In the genomic region with DNA sequence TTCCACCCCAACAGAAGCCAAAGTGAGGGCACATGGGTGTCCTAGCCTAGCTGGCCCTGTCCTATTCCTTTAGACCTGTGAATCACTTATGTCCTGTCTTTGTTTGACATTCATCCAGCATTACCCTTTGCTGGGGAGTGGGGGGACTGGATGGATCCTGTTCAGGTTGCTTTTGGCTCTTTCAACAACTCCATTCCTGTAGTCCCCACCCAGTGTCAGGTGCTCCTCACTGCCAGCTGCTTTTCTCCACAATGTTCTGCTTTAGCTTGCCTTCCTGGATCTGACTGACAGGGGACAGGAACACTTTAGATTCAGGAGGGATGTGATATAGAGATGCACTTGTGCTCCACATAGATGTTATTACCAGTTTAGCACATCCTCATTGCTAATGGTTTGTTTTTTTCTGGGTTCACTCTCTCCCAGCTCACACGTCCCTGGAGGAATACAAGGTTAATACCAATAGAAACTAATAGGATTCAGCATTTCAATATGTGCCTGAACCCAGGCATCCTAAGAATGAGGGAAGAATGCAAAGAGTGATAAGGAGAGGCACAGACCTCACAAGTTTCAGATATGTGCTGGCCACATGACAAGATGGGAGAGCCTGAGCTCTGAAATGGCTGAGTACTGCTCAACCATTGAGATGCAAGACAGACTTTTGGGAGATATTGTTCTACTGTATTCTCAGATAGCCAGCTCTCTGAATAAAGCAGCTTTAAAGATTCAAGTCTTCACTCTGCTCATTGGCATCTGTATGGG, we compare ENCODE assay signal across 22 mouse cellular contexts. TPM values are rescaled to one million over a fixed set of nuclear protein-coding genes. Genes with fewer than 3 reads are reported as not detected.
DNase-seq lines count a peak whose midpoint lies in the region; ATAC-seq and TF ChIP-seq lines count a peak whose summit lies in the region.
"Had no signal": no experiment of that assay in that cellular context is flagged by ENCODE, and none has a peak within 500 bp of the region (broad histone marks: within the 10 kb centered on the region; RNA-seq: fewer than 3 reads in every experiment).

No protein-coding gene starts in this region.

- no peaks in the 10 kb centered on the region for H3K4me1 ChIP-seq in heart, embryonic 11.5 days (ENCODE audit: control insufficient read depth, insufficient read depth, low read length)
- no peaks in the 10 kb centered on the region for H3K4me1 ChIP-seq in liver, adult 2 months (ENCODE audit: control insufficient read depth, insufficient read depth, low read length)
- H3K4me1 ChIP-seq in liver, embryonic 11.5 days (replicated peaks; ENCODE audit: control insufficient read depth, insufficient read depth, low read length) = no peaks in the 10 kb centered on the region
- peaks cover 25% of the 10 kb centered on the region for H3K4me1 ChIP-seq in heart, embryonic 15.5 days (replicated peaks)
- H3K4me1 ChIP-seq: embryonic facial prominence, embryonic 13.5 days; forebrain, embryonic 12.5 days; hindbrain, embryonic 10.5 days; intestine, embryonic 15.5 days had no signal

- 0 out of 2 replicates have a peak, but pooled peaks have one; percentile 35 for ATAC-seq in heart, embryonic 11.5 days (replicated peaks; ENCODE audit: insufficient number of reproducible peaks, low FRiP score, low TSS enrichment)
- no peak for ATAC-seq in liver, embryonic 11.5 days (replicated peaks; ENCODE audit: low FRiP score)
- ATAC-seq in heart, embryonic 15.5 days (replicated peaks; ENCODE audit: insufficient number of reproducible peaks, insufficient read depth, low FRiP score, low read depth) = peak; percentile 56; the same call in 1 of the 2 replicates
- ATAC-seq: activated CD4-positive, CD25-positive, alpha-beta regulatory T cell, adult 4 months; forebrain, embryonic 16.5 days; intestine, embryonic 15.5 days had no signal

- H3K9me3 ChIP-seq in heart, embryonic 11.5 days (replicated peaks; ENCODE audit: control insufficient read depth, low read length) = no peaks in the 10 kb centered on the region
- H3K9me3 ChIP-seq in liver, embryonic 11.5 days (ENCODE audit: control insufficient read depth, low read length) = no peaks in the 10 kb centered on the region
- no peaks in the 10 kb centered on the region for H3K9me3 ChIP-seq in heart, embryonic 15.5 days (replicated peaks)
- H3K9me3 ChIP-seq: embryonic facial prominence, embryonic 13.5 days; forebrain, embryonic 12.5 days; G1E; hindbrain, embryonic 10.5 days; intestine, embryonic 15.5 days had no signal

- no peak for TF ChIP-seq POLR2A in liver, adult 2 months (IDR thresholded peaks at IDR 0.05; ENCODE audit: extremely low read depth, insufficient read depth, low read length)

- no peaks in the 10 kb centered on the region for H3K79me2 ChIP-seq in liver, adult 2 months (ENCODE audit: control insufficient read depth, insufficient read depth, low read length)

- H3K27me3 ChIP-seq in heart, embryonic 11.5 days (ENCODE audit: control insufficient read depth, insufficient read depth, low read length) = no peaks in the 10 kb centered on the region
- H3K27me3 ChIP-seq in liver, adult 2 months (ENCODE audit: control insufficient read depth, insufficient read depth, low read length) = no peaks in the 10 kb centered on the region
- no peaks in the 10 kb centered on the region for H3K27me3 ChIP-seq in liver, embryonic 11.5 days (replicated peaks; ENCODE audit: control insufficient read depth, insufficient read depth, low read length)
- H3K27me3 ChIP-seq in heart, embryonic 15.5 days = no peaks in the 10 kb centered on the region
- H3K27me3 ChIP-seq: embryonic facial prominence, embryonic 13.5 days; forebrain, embryonic 12.5 days; intestine, embryonic 15.5 days had no signal

- 0 out of 2 replicates have a peak overlapping the region, but pooled peaks have one; percentile 22 for H3K27ac ChIP-seq in heart, embryonic 11.5 days (ENCODE audit: low read depth, low read length)
- H3K27ac ChIP-seq in liver, adult 2 months (replicated peaks; ENCODE audit: insufficient read depth, low read depth, low read length) = no peak overlapping the region
- H3K27ac ChIP-seq in liver, embryonic 11.5 days (ENCODE audit: low read depth, low read length) = no peak overlapping the region
- peak overlapping the region; percentile 76 for H3K27ac ChIP-seq in heart, embryonic 15.5 days
- H3K27ac ChIP-seq: embryonic facial prominence, embryonic 13.5 days; forebrain, embryonic 12.5 days; hindbrain, embryonic 10.5 days; hindbrain, embryonic 14.5 days; intestine, embryonic 15.5 days had no signal

- 44% methylated on average over 1 of the region's 1 CpGs for WGBS in heart, embryonic 11.5 days (ENCODE audit: insufficient replicate concordance)
- 88% methylated on average over 1 of the region's 1 CpGs for WGBS in liver, adult 2 months
- WGBS in liver, embryonic 11.5 days = 53% methylated on average over 1 of the region's 1 CpGs
- 26% methylated on average over 1 of the region's 1 CpGs for WGBS in heart, embryonic 15.5 days

- no peak for DNase-seq in heart, adult 18-20 months
- DNase-seq in liver, adult 2 months (ENCODE audit: extremely low read depth, low read depth, low spot score) = peak; percentile 6
- no peak for DNase-seq in liver, embryonic 11.5 days (ENCODE audit: low spot score)
- no peak for DNase-seq in adrenal gland, postnatal 10 days
- no peak for DNase-seq in frontal cortex, postnatal 14 days (ENCODE audit: low spot score in 2 of 2)
- DNase-seq: adrenal gland, postnatal 25 days; cerebellum, adult 18-20 months; cerebellum, adult 9-11 months; cerebellum, postnatal 36 days; gastrocnemius, postnatal 14 days; kidney, adult 18-20 months had no signal

- H3K4me3 ChIP-seq in heart, embryonic 11.5 days (ENCODE audit: low read depth, low read length) = no peak overlapping the region
- H3K4me3 ChIP-seq in liver, adult 2 months (ENCODE audit: insufficient read depth, low read depth, low read length) = no peak overlapping the region
- H3K4me3 ChIP-seq in liver, embryonic 11.5 days (ENCODE audit: low read depth, low read length) = no peak overlapping the region
- no peak overlapping the region for H3K4me3 ChIP-seq in heart, embryonic 15.5 days
- H3K4me3 ChIP-seq: embryonic facial prominence, embryonic 13.5 days; forebrain, embryonic 12.5 days; hindbrain, embryonic 10.5 days; intestine, embryonic 15.5 days had no signal

- TF ChIP-seq CTCF in liver, adult 2 months (IDR thresholded peaks at IDR 0.05; ENCODE audit: low read depth, low read length) = no peak

- H3K9ac ChIP-seq in heart, embryonic 11.5 days (ENCODE audit: low read depth, low read length) = no peak overlapping the region
- no peak overlapping the region for H3K9ac ChIP-seq in liver, adult 2 months (ENCODE audit: low read depth, low read length)
- H3K9ac ChIP-seq in liver, embryonic 11.5 days (ENCODE audit: low read depth, low read length) = no peak overlapping the region
- H3K9ac ChIP-seq in heart, embryonic 15.5 days = no peak overlapping the region
- H3K9ac ChIP-seq: embryonic facial prominence, embryonic 13.5 days; forebrain, embryonic 12.5 days; hindbrain, embryonic 14.5 days; intestine, embryonic 15.5 days had no signal

- H3K36me3 ChIP-seq in heart, embryonic 11.5 days (ENCODE audit: control insufficient read depth, insufficient read depth, low read length) = no peaks in the 10 kb centered on the region
- no peaks in the 10 kb centered on the region for H3K36me3 ChIP-seq in liver, adult 2 months (ENCODE audit: control insufficient read depth, insufficient read depth, low read length)
- no peaks in the 10 kb centered on the region for H3K36me3 ChIP-seq in liver, embryonic 11.5 days (ENCODE audit: control insufficient read depth, insufficient read depth, low read length)
- no peaks in the 10 kb centered on the region for H3K36me3 ChIP-seq in heart, embryonic 15.5 days
- H3K36me3 ChIP-seq: embryonic facial prominence, embryonic 13.5 days; forebrain, embryonic 12.5 days; G1E; hindbrain, embryonic 10.5 days; intestine, embryonic 15.5 days had no signal

- H3K4me2 ChIP-seq in heart, embryonic 11.5 days = no peak overlapping the region
- H3K4me2 ChIP-seq in liver, embryonic 11.5 days = no peak overlapping the region
- H3K4me2 ChIP-seq in heart, embryonic 15.5 days = no peak overlapping the region
- H3K4me2 ChIP-seq: embryonic facial prominence, embryonic 13.5 days; forebrain, embryonic 12.5 days; hindbrain, embryonic 14.5 days; intestine, embryonic 15.5 days had no signal

RNA-seq across cellular contexts. Expression of a gene that starts 23.8 kb away (rescaled TPM):
- 2.8 and 3.5 TPM in 2 replicates for polyA plus RNA-seq in heart, embryonic 11.5 days (2014; fragmentation: Nextera tagmentation; extraction: Ambion mirVana)
- under 1 TPM; 0.22 to 0.54 TPM for total RNA-seq in heart, adult 18-20 months (2021)
- total RNA-seq in liver, adult 2 months (2014; rRNA removed) = 3.6 and 3.7 TPM in 2 replicates
- 5.2 and 5.7 TPM in 2 replicates for polyA plus RNA-seq in liver, adult 2 months (2012; rRNA removed)
- polyA plus RNA-seq in liver, embryonic 11.5 days (2014; fragmentation: Nextera tagmentation; extraction: Ambion mirVana) = 3.7 and 4.9 TPM in 2 replicates
- polyA plus RNA-seq in heart, embryonic 15.5 days (2015; fragmentation: Nextera tagmentation; extraction: Ambion mirVana) = 0.69 and 1.6 TPM in 2 replicates
- under 1 TPM; 0.64 to 0.93 TPM for total RNA-seq in adrenal gland, postnatal 10 days (2021)
- total RNA-seq: gastrocnemius, adult 18-20 months; gastrocnemius, postnatal 14 days had no signal
- polyA plus RNA-seq: activated CD4-positive, CD25-positive, alpha-beta regulatory T cell, adult 4 months; embryonic facial prominence, embryonic 13.5 days; forebrain, embryonic 12.5 days; forebrain, embryonic 16.5 days; G1E; hindbrain, embryonic 14.5 days had no signal

Comparison
In these comparisons a context has a peak if more than half of its experiments do, and no peak if none do; other contexts are left out.
1. H3K27ac ChIP-seq: peak in heart, embryonic 11.5 days (single experiment) and heart, embryonic 15.5 days (single experiment); none in liver, adult 2 months (single experiment) and liver, embryonic 11.5 days (single experiment).